Mouse (Mus musculus) liver, embryonic 14.5 days (tissue): Measurements from ENCODE around the gene Mpdu1.

Experiments
- CTCF ChIP-seq: IDR thresholded peaks from 2 replicates; pipeline ENCODE4 v1.5.1; 2016; ENCODE audit warnings: antibody characterized with exemption, low read depth, control low read depth
- EP300 ChIP-seq: IDR thresholded peaks from 2 replicates; pipeline ENCODE4 v1.6.1; 2016; ENCODE audit warnings: antibody characterized with exemption, low read depth

DNA sequence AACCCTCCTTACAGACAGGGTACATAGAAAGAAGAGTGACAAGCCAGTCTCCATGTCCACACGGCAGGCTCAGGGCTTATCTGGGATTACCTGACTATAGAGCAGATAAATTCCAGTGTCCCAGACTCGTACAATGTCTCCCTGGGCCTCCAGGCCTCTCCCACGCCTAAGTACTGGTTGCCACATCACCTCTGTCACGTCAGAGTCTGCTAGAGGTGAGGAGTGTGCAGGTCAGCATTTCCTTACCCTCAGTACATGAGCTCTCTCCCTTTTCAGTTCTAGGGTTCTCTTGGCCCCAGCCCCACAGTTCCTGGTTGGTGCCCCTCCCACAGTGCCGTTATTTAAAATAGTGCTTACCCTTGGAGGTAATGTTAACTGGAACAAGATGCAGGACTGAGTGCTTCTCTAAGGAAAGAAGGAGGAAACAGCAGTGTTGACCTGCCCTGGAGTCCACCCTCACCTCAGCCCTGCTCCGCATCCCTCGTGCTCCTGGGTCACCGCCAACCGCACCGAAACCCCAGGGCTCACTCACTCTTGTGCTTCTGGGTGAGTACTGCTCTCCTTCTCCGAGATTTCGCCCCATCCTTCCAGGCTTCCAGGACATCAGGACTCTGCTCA, 21.8 kb upstream of the Mpdu1 start:
- TF ChIP-seq CTCF (no peak), EP300 (no peak)
